9 mouse cellular contexts compared by ENCODE assay signal in genomic region chr11:49871914-49872313, GRCm38 (mm10). TPM values are rescaled to one million over a fixed set of nuclear protein-coding genes. Genes with fewer than 3 reads are reported as not detected.
DNase-seq lines count a peak whose midpoint lies in the region; ATAC-seq and TF ChIP-seq lines count a peak whose summit lies in the region.
"Had no signal": no experiment of that assay in that cellular context is flagged by ENCODE, and none has a peak within 500 bp of the region (broad histone marks: within the 10 kb centered on the region; RNA-seq: fewer than 3 reads in every experiment).

No protein-coding gene starts in this region.

- no peaks in the 10 kb centered on the region for H3K79me2 ChIP-seq in liver, adult 2 months (ENCODE audit: control insufficient read depth, insufficient read depth, low read length)

- no peak overlapping the region for H3K4me2 ChIP-seq in kidney, embryonic 14.5 days (replicated peaks; ENCODE audit: low read depth, low read length)
- H3K4me2 ChIP-seq: lung, embryonic 15.5 days had no signal

- 55% methylated on average over 6 of the region's 6 CpGs for whole genome bisulfite sequencing in kidney, adult 2 months
- WGBS in kidney, embryonic 14.5 days, result 53% methylated on average over 6 of the region's 6 CpGs
- WGBS in liver, adult 2 months, result 73% methylated on average over 6 of the region's 6 CpGs

- peak; percentile 57 for TF ChIP-seq CTCF in kidney, adult 2 months (conservative IDR thresholded peaks at IDR 0.05; ENCODE audit: insufficient read depth, insufficient read length, low read depth, low read length)
- peak; percentile 33 for TF ChIP-seq CTCF in liver, adult 2 months (IDR thresholded peaks at IDR 0.05; ENCODE audit: low read depth, low read length)

- peaks cover 1% of the 10 kb centered on the region; the same call in 1 of the 2 replicates for H3K36me3 ChIP-seq in kidney, adult 2 months (ENCODE audit: control insufficient read depth, insufficient read depth, low read length)
- peaks cover 39% of the 10 kb centered on the region for H3K36me3 ChIP-seq in kidney, embryonic 14.5 days (ENCODE audit: control insufficient read depth, insufficient read depth, low read length)
- peaks cover 40% of the 10 kb centered on the region for H3K36me3 ChIP-seq in liver, adult 2 months (ENCODE audit: control insufficient read depth, insufficient read depth, low read length)

- no peak for ATAC-seq in kidney, embryonic 14.5 days (ENCODE audit: low FRiP score, low TSS enrichment)
- ATAC-seq in activated CD4-positive, CD25-positive, alpha-beta regulatory T cell, adult 4 months, result no peak

- DNase-seq in kidney, adult 2 months, result peak; percentile 38
- DNase-seq in NIH3T3 (ENCODE audit: low read depth), result peak; percentile 68
- peak; percentile 76 for DNase-seq in embryo, embryonic 10 days (ENCODE audit: low spot score)
- DNase-seq in heart, postnatal 4 days, result peak; percentile 56
- no peak for DNase-seq in liver, adult 2 months (ENCODE audit: extremely low read depth, low read depth, low spot score)
- peak; percentile 8 to 25 for DNase-seq in natural killer cell, adult 2 months (ENCODE audit: low spot score in 2 of 2)

- H3K9me3 ChIP-seq in kidney, embryonic 14.5 days (ENCODE audit: control insufficient read depth, low read length), result no peaks in the 10 kb centered on the region
- H3K9me3 ChIP-seq: lung, embryonic 15.5 days had no signal

- H3K27ac ChIP-seq in kidney, adult 2 months (ENCODE audit: insufficient read depth, low read depth, low read length), result no peak overlapping the region
- H3K27ac ChIP-seq in kidney, embryonic 14.5 days (ENCODE audit: low read depth, low read length), result no peak overlapping the region
- no peak overlapping the region for H3K27ac ChIP-seq in liver, adult 2 months (replicated peaks; ENCODE audit: insufficient read depth, low read depth, low read length)
- H3K27ac ChIP-seq: lung, embryonic 15.5 days had no signal

- H3K4me1 ChIP-seq in kidney, adult 2 months (ENCODE audit: control insufficient read depth, insufficient read depth, low read length), result no peaks in the 10 kb centered on the region
- no peaks in the 10 kb centered on the region for H3K4me1 ChIP-seq in kidney, embryonic 14.5 days (ENCODE audit: control insufficient read depth, insufficient read depth, low read length)
- H3K4me1 ChIP-seq in liver, adult 2 months (ENCODE audit: control insufficient read depth, insufficient read depth, low read length), result no peaks in the 10 kb centered on the region

- no peak for TF ChIP-seq POLR2A in kidney, adult 2 months (IDR thresholded peaks at IDR 0.05; ENCODE audit: low read depth, low read length)
- TF ChIP-seq POLR2A in liver, adult 2 months (IDR thresholded peaks at IDR 0.05; ENCODE audit: extremely low read depth, insufficient read depth, low read length), result no peak

- no peak overlapping the region for H3K9ac ChIP-seq in kidney, embryonic 14.5 days (ENCODE audit: low read depth, low read length)
- H3K9ac ChIP-seq in liver, adult 2 months (ENCODE audit: low read depth, low read length), result no peak overlapping the region
- H3K9ac ChIP-seq: lung, embryonic 15.5 days had no signal

- no peaks in the 10 kb centered on the region for H3K27me3 ChIP-seq in kidney, adult 2 months (replicated peaks; ENCODE audit: control insufficient read depth, insufficient read depth, low read length)
- no peaks in the 10 kb centered on the region for H3K27me3 ChIP-seq in kidney, embryonic 14.5 days (ENCODE audit: control insufficient read depth, insufficient read depth, low read length)
- H3K27me3 ChIP-seq in liver, adult 2 months (ENCODE audit: control insufficient read depth, insufficient read depth, low read length), result no peaks in the 10 kb centered on the region
- H3K27me3 ChIP-seq: lung, embryonic 15.5 days had no signal

- no peak overlapping the region for H3K4me3 ChIP-seq in kidney, adult 2 months (ENCODE audit: insufficient read depth, low read depth, low read length)
- no peak overlapping the region for H3K4me3 ChIP-seq in kidney, embryonic 14.5 days (ENCODE audit: low read length)
- H3K4me3 ChIP-seq in liver, adult 2 months (ENCODE audit: insufficient read depth, low read depth, low read length), result no peak overlapping the region
- H3K4me3 ChIP-seq: lung, embryonic 15.5 days had no signal

RNA-seq across cellular contexts. Expression of gene Mapk9, which starts 25.4 kb away (rescaled TPM):
- 20.0 and 23.0 TPM in 2 replicates for polyA plus RNA-seq in kidney, adult 2 months (2012; rRNA removed)
- 19.3 and 33.9 TPM in 2 replicates for polyA plus RNA-seq in kidney, embryonic 14.5 days (2014; fragmentation: Nextera tagmentation; extraction: Ambion mirVana)
- total RNA-seq in heart, postnatal 4 days (2021), result 10 to 100 TPM; 51.4 to 53.6 TPM
- 25.9 and 30.9 TPM in 2 replicates for total RNA-seq in liver, adult 2 months (2014; rRNA removed)
- polyA plus RNA-seq in liver, adult 2 months (2012; rRNA removed), result 15.6 and 16.2 TPM in 2 replicates
- polyA plus RNA-seq in activated CD4-positive, CD25-positive, alpha-beta regulatory T cell, adult 4 months (2017; shearing (Covaris generic)), result 10 to 100 TPM; 17.3 to 19.2 TPM

RNA-seq across cellular contexts. Expression of gene Rasgef1c, which starts 29.7 kb away (rescaled TPM):
- 0.11 and 0.24 TPM in 2 replicates for polyA plus RNA-seq in kidney, adult 2 months (2012; rRNA removed)
- polyA plus RNA-seq in kidney, embryonic 14.5 days (2014; fragmentation: Nextera tagmentation; extraction: Ambion mirVana), result not detected in 2 replicates
- total RNA-seq in heart, postnatal 4 days (2021), result not detected
- not detected in 2 replicates for total RNA-seq in liver, adult 2 months (2014; rRNA removed)
- not detected in 2 replicates for polyA plus RNA-seq in liver, adult 2 months (2012; rRNA removed)
- polyA plus RNA-seq in activated CD4-positive, CD25-positive, alpha-beta regulatory T cell, adult 4 months (2017; shearing (Covaris generic)), result under 1 TPM in 1 of 2 experiments, not detected in 1; 0.50 TPM
